Mouse (Mus musculus) mesoderm, embryonic 11.5 days (tissue): ENCODE measurements around the gene BC051142.
A peak's percentile ranks its signal among the peaks of the same experiment; 100 is the strongest.
"Not testable (repeated sequence)": the region's sequence is repeated elsewhere in the genome, so short reads cannot be mapped to it uniquely, and the experiment has no call there.

Experiments used
- DNase-seq: peaks from one replicate; pipeline ENCODE4 v3.0.0-alpha.2; 2012; ENCODE audit warnings: low read depth, low spot score

BC051142 gene

DNA sequence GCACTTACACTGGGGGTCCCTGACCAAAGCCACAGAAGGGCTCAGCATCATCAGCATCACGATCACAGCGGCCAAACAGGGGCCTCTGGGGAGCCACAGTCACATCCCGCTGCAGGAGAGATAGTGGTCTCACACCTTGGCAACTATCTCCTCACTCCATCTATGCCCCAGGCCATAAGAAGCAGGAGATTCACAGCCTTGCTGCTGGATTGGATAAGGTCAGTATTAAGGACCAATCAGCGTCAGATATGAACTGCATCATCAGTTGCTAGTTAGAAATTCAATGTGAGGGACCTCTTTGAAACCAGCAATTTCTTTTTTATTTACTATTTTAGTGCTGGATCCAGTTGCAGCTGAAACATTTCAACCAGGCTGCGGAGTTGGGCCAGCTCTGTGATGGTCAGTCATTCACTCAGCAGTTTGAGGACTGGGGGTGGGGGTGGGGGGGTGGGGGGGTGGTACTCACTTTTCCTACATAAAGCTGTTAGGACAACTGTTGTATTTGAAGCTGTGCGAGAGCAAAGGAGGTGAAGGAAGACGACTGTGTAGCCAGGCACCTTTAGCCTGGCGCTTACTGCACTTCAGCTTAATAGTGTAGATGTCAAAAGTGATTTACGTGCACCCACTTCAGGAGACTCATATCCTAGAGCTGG lies 436 bp upstream of the BC051142 start:
- DNase-seq = peak; percentile 85

DNA sequence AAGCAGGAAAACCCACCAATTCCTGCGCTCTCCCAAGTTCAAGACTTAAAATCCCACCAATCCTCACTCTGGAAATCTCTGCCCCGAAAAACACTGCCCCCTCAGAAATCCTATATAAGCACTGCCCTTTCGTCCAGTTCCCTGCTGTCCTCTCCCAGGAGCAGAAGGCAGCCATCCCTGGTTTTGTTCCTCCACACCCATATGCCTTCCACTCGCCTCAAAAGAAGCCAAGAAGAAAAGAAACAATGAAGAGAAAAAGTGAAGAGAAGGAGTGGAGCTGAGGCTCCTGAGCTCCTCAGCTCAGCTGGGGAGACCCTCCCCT lies 735 bp downstream of the BC051142 start:
- peak; percentile 9 for DNase-seq

DNA sequence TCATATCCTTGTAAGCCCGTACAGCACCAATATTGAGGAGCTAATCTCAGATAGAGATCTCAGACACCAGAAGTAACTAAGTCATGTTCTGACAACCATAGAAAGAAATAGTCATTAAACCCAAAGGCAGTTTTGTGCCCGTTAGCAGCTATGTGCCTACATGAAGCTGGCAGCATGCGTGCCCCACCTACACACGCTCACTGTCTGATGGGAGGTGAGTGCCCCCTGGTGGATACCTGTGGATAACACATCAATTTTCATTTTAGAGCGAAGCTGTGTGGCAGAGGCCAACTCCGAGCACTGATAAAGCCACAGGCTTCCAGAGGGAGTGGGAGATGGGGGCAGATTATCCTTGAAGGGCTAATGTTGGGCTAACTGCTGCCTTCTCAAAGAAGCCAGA lies 12.5 kb downstream of the BC051142 start:
- DNase-seq = peak; percentile 67

DNA sequence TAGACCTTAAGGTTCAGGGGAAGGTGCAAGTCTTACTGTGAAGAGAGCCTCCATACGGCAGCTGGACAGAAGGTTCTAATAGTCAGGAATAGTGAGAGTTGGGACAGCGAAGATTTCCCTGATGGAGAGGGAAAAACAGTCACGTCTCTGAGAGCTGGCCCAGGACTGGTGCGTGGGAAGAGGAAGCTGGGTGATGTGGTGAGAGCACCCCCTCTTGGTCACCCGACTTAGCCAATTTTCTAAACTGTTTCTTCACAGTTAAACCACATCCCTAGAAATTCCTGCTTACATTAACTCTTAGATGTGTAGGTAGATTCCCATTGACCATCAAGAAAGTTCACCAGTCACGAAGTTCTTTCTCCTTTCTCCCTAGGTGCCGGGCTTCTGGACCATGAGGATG lies 21.4 kb downstream of the BC051142 start:
- no peak for DNase-seq

DNA sequence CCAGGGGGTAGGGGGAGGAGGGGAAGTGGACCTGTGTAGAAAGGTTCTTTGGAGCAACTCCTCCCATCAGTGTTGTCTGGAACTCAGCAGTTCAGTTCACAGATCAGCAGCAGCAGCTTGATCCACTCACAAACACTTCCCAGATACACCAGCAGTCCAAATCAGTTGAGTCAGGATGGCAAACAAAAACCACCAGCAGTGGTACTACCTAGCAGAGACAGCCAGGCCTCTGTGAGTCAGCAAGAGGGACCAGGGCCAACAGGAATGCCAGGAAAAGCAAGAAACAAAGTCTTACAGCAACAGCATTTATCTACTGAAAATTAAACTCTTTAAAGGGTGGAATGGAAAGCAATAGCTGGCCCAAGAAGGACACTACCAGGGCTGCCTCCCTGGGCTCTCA lies 29.0 kb downstream of the BC051142 start:
- DNase-seq = no peak

DNA sequence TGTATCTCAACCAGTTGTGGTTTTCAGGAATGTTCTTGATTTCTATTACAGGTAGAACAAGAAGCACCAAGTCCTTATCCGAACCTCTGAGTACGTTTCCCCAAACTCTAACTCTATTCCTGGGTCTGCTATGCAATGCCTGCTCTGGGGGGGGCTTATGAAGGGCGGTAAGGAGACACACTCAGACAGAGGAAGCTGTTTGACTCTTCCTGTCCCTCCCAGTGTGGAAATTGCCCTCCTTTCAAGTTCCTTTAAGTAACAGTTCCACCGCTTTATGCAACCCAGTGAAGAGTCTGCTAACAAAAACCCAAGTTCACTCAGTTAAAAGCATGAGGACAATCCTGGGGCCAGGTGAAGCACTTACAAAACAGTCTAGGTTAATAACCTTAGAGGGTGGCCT lies 38.5 kb downstream of the BC051142 start:
- DNase-seq = no peak

DNA sequence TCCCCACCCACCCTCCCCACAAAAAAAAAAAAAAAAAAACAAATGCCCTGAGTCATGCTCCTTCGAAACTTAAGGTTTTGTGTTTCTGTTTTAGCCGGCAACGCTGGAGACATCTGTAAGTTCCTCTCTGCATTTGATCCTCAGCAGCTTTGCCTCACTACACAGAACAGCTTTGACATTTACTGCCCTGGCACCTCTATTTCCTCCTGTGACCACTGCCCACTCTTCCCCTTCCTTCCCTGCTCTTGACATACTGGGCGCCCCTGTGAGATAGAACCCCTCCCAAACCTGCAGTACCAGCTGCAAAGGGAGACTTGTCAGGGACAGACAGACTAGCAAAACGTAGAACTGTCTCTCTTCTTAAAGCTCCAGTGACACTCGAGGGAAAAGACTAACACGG lies 39.0 kb downstream of the BC051142 start:
- DNase-seq = no peak

DNA sequence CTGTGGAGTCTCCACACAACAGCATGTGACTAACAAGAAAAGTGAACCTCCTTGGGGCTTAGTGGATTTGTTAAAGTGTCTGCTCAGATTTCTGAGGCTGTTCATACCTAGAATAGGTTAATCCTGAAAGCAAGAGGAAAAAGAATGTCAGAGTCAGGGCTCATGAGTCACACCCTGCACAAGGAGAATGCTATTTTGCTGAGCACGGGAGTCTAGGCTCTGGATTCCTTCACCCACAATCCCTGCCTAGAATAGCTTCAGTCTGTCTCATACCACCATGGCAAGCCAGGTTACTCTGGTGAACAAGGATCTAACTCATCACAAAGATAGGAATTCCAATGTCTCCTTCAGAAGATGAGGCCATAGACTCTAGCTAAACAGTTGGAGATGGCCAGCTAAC lies 40.0 kb downstream of the BC051142 start:
- no peak for DNase-seq

DNA sequence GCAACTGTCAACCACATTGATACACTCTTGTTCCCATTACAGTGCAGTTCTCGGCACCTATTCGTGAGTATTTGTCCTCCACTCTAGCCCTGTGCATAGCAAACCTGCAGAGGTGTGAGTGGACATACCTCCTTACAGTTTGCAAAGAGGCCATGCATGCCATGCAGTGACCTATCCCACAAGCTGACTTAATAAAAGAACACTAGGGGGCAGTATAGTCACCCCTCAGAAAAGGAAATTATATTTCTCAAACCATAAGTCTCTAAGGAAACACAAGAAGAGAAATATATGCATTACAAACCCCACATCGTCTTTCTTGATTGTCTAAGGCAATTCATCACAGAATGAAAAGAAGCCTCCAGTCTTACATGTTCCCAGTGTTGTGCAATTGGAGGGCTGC lies 41.2 kb downstream of the BC051142 start:
- peak; percentile 42 for DNase-seq

DNA sequence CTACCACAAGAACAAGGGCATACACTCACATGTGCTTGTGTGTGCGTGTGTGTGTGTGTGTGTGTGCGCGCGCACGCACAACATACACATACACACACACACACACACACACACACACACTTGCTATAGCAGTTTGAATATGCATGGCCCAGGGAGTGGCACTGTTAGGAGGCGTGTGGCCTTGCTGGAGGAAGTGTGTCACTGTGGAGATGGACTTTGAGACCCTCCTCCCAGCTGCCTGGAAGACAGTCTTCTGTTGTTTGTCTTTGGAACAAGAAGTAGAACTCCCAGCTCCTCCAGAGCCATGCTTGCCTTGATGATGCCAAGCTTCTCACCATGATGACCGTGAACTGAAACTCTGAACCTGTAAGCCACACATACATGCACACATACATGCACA lies 43.4 kb downstream of the BC051142 start:
- no peak for DNase-seq

DNA sequence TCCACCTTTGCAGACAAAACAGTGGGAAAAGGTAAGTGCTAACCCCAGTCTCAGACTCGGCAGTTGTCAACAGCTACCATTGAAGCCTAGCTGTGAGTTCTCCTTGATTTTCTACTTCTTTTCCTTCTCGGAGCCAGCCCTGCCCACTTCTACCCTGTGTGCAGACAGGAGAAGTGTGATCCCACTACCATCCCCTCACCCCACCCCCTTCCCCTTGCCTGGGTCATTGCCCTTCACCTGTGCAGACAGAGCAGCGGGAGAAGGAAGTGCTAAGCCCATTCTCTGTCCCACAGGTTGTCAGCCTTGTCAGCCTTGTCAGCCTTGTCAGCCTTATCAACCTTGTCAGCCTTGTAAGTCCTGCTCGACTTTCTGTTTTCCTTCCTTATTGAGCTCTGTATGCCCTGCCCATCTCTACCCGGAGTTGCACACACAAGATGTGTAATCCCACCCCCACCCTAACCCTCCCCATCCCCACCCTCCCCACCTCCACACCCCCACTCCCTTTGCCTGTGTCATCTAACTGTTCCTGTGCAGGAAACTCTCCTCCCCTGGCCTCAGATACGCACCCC lies 49.9 kb downstream of the BC051142 start:
- DNase-seq = no peak

DNA sequence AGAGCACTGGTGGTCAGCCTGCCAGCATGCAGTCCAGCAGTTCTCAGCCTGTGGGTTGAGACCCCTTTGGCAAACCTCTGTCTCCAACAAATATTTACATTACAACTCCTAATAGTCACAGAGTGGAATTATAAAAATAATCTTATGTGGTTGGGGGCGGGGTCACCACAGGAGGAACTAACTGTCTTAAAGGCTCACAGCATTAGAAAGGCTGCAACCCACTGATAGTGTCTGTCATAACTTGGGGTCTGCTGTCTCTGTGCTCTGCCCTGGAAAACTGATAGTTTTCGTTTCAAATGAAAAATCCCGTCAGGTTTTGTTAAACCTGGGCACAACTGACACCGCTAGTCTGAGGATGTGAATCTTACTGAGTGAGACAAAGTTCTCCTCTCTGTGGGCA lies 59.0 kb downstream of the BC051142 start:
- no peak for DNase-seq

DNA sequence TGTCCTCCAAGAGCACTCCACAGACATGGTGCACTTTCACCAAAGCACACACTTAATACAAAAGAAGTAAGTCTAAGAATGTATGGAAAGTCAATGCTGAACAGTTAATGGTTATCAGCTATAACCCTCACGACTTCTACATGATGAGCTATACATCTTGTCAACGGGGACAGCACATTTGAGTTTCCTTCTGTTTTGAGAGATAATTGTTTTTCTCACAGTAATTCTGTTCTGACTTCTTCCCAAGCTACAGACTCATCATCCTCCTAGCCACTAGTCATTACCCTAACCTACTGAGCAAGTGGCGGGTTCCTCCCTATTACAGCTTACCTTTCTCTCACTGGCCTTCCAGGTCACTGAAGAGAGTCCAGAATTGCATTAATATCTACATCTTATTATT lies 60.6 kb downstream of the BC051142 start:
- DNase-seq = no peak

DNA sequence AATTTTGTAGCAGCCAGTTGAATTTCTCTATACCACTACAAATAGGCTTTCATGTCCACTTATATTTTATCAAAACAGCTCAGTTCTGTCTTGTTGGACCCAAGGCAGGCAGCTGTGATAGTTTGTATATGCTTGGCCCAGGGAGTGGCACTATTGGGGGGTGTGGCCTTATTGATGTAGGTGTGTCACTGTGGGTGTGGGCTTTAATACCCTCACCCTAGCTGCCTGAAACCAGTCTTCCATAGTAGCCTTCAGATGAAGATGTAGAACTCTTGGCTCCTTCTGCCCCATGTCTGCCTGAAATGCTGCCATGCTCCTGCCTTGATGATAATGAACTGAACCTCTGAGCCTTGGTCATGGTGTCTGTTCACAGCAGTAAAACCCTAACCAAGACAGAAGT lies 67.3 kb downstream of the BC051142 start:
- not testable (repeated sequence) for DNase-seq

DNA sequence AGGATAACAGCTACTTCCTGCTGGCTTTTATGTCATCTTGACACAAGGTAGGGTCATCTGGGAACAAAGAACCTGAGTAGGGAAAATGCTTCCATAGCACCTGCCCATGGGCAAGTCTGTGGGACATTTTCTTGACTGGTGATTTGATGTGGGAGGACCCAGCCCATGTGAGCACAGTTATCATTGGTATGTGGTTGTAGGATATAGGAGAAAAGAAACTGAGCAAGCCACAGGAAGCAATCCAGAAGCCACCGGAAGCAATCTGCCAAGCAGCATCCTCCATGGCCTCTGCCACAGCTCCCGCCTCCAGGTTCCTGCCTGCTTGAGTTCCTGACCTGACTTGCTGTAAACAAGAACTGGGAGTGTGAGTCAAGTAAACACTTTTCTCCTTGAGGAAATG lies 71.9 kb downstream of the BC051142 start:
- DNase-seq = no peak

DNA sequence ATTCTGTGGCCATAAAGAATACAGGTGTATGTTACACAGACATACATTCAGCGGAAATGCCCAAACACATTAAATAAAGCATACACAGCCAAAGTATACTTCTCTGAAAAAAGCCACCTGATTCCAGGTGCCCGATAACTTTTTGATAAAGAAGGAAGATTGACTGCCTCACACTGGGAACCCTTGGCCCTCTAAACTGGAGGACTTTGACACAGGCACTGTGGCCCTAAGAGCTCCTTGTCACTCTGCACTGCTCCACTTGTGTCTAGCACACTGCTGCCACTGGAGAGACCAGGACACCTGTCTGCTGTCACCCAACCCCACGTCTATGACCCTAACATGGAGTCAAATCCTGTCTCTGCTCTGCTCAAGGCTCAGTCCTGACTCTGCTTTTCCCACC lies 76.4 kb downstream of the BC051142 start:
- no peak for DNase-seq

DNA sequence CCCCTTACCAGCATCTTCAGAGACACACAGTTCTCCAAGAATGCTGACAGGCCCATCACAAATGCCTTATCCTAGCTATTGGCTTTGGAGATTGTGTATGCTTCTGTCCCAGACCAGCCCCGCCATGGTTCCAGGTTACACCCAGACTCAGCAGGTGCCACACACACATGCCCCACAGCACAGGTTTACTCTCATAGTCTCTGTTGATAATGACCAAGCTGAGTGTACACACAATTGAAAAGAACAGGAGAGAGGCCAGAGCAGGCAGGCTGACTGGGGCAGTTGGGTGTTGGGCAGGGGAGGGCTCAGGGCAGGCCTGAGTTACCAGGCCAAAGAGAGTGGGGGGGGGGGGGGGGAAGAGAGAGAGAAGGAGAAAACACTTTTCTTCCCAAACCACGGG lies 77.8 kb downstream of the BC051142 start:
- DNase-seq = no peak

DNA sequence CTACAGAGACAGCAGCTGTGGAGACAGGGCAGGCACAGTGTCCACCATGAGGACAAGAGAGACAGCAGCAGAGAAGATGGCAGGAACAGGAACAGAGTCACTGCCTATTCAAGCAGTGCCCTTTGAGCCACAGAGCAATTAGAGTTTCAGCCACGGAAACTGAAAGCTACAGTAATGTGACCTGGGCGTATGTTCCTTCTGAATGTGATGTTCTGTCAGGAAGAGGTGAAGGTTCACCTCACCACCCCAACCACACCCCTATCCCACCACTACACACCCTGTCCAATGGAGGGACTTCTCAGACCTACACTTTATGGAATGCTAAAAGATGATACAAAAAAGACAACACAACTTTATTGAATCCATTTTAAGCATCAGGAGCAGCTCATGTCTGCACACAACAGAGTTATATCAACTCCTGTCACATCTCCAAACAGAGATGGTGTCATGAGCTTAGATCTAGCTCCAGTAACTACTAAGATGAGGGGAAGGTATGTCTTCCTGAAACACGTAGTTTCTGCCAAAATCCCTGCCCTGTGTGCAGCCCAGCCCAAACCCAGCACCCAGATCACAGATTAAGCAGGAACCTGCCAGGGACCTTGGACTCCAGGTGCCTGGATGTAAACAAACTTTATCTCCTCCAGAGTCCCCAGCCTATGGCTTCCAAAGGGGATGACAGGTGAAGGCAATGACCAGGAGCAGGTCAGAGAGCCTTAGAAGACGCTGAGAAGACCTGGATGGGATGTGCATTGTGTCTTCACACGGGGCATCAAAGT lies 78.8 kb downstream of the BC051142 start, which contains the start of gene Btnl4:
Gene Btnl4, minus strand, starts transcription at position 81 of the 776 bp plus-strand sequence.
- not testable (repeated sequence) for DNase-seq

DNA sequence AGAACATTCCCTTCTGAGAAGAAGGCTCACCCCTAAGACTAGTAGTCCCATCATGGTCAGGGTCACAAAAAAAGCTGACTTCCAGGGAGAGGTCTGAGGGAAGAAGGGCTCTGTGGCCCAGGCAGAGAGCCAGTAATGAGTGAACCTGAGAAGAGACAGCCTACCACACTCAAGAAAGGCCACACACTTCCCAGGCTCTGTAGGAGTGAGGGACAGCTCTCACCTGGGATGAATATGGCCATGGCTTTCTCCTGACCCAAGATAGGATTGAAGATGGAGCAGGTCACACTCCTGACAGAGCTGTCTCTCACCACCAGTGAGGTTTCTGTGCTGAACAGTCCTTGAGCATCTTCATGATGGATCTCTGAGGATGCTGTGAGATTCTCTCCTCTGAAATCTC lies 94.2 kb downstream of the BC051142 start:
- DNase-seq = no peak

DNA sequence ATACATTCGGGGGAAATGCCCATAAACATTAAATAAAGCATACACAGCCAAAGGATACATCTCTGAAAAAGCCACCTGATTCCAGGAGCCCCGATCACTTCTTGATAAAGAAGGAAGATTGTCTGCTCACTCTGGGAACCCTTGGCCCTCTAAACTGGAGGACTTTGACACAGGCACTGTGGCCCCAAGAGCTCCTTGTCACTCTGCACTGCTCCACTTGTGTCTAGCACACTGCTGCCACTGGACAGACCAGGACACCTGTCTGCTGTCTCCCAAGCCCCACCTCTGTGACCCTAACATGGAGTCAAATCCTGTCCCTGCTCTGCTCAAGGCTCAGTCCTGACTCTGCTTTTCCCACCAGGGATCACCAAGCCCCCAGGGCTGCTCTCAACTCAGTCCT lies 96.5 kb downstream of the BC051142 start:
- not testable (repeated sequence) for DNase-seq

DNA sequence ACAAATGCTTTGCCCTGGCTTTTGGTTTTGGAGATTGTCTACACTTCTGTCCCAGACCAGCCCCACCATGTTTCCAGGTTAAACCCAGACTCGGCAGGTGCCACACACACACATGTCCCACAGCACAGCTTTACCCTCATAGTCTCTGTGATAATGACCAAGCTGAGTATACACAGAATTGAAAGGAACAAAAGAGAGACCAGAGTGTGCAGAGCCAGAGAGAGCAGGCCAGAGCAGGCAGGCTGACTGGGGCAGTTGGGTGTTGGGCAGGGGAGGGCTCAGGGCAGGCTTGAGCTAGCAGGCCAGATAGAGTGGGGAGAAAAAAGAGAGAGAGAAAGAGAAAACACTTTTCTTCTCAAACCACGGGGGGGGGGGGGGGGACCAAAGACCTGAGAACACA lies 97.9 kb downstream of the BC051142 start:
- DNase-seq = no peak

DNA sequence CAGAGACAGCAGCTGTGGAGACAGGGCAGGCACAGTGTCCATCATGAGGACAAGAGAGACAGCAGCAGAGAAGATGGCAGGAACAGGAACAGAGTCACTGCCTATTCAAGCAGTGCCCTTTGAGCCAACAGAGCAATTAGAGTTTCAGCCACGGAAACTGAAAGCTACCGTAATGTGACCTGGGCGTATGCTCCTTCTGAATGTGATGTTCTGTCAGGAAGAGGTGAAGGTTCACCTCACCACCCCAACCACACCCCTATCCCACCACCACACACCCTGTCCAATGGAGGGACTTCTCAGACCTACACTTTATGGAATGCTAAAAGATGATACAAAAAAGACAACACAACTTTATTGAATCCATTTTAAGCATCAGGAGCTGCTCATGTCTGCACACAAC lies 98.7 kb downstream of the BC051142 start:
- DNase-seq = not testable (repeated sequence)

DNA sequence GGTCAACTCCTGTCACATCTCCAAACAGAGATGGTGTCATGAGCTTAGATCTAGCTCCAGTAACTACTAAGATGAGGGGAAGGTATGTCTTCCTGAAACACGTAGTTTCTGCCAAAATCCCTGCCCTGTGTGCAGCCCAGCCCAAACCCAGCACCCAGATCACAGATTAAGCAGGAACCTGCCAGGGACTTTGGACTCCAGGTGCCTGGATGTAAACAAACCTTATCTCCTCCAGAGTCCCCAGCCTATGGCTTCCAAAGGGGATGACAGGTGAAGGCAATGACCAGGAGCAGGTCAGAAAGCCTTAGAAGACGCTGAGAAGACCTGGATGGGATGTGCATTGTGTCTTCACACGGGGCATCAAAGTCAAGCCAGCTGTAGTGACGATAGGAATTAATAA lies 99.1 kb downstream of the BC051142 start:
- DNase-seq = not testable (repeated sequence)
